8 mouse cellular contexts compared by ENCODE assay signal in genomic region chr15:85686641-85687395, GRCm38 (mm10). TPM values are rescaled to one million over a fixed set of nuclear protein-coding genes. Genes with fewer than 3 reads are reported as not detected.
A peak's percentile ranks its signal among the peaks of the same experiment; 100 is the strongest.
DNase-seq lines count a peak whose midpoint lies in the region; ATAC-seq and TF ChIP-seq lines count a peak whose summit lies in the region.

No protein-coding gene starts in this region.

- no peak overlapping the region for H3K4me3 ChIP-seq in forebrain, embryonic 11.5 days (ENCODE audit: low read depth, low read length)
- H3K4me3 ChIP-seq in heart, postnatal 0 days (ENCODE audit: low read depth, low read length) = no peak overlapping the region
- H3K4me3 ChIP-seq in midbrain, embryonic 12.5 days = no peak overlapping the region

- H3K36me3 ChIP-seq in forebrain, embryonic 11.5 days (ENCODE audit: control insufficient read depth, insufficient read depth, low read length) = no peaks in the 10 kb centered on the region
- H3K36me3 ChIP-seq in heart, postnatal 0 days (replicated peaks; ENCODE audit: control insufficient read depth, insufficient read depth, low read length) = peaks cover 76% of the 10 kb centered on the region
- H3K36me3 ChIP-seq in midbrain, embryonic 12.5 days = 0 out of 2 replicates have a peak, but pooled peaks cover 3% of the 10 kb centered on the region

- no peaks in the 10 kb centered on the region for H3K9me3 ChIP-seq in forebrain, embryonic 11.5 days (ENCODE audit: control insufficient read depth, low read length)
- no peaks in the 10 kb centered on the region for H3K9me3 ChIP-seq in heart, postnatal 0 days (replicated peaks; ENCODE audit: control insufficient read depth, low read length)
- H3K9me3 ChIP-seq in midbrain, embryonic 12.5 days = no peaks in the 10 kb centered on the region

- H3K27me3 ChIP-seq in forebrain, embryonic 11.5 days (ENCODE audit: control insufficient read depth, insufficient read depth, low read length) = no peaks in the 10 kb centered on the region
- H3K27me3 ChIP-seq in heart, postnatal 0 days (ENCODE audit: control insufficient read depth, insufficient read depth, low read length) = no peaks in the 10 kb centered on the region
- H3K27me3 ChIP-seq in midbrain, embryonic 12.5 days = peaks cover 55% of the 10 kb centered on the region

- peak; percentile 62 for DNase-seq in ovary, postnatal 36 days (ENCODE audit: low spot score)
- DNase-seq in ovary, postnatal 14 days (ENCODE audit: low spot score) = no peak
- DNase-seq in forebrain, embryonic 11.5 days (ENCODE audit: low spot score) = peak; percentile 58
- DNase-seq in heart, postnatal 0 days (ENCODE audit: low spot score) = peak; percentile 69
- DNase-seq in kidney, postnatal 10 days = peak; percentile 88
- DNase-seq in urinary bladder, postnatal 10 days (ENCODE audit: low spot score) = no peak

- WGBS in forebrain, embryonic 11.5 days = 74% methylated on average over 11 of the region's 11 CpGs
- 65% methylated on average over 11 of the region's 11 CpGs for WGBS in heart, postnatal 0 days
- 77% methylated on average over 8 of the region's 11 CpGs for WGBS in midbrain, embryonic 12.5 days

- no peak overlapping the region for H3K9ac ChIP-seq in forebrain, embryonic 11.5 days (ENCODE audit: low read length)
- H3K9ac ChIP-seq in heart, postnatal 0 days (replicated peaks; ENCODE audit: low read depth, low read length) = no peak overlapping the region
- no peak overlapping the region for H3K9ac ChIP-seq in midbrain, embryonic 12.5 days (replicated peaks)

- H3K4me1 ChIP-seq in forebrain, embryonic 11.5 days (replicated peaks; ENCODE audit: control insufficient read depth, insufficient read depth, low read length) = no peaks in the 10 kb centered on the region
- H3K4me1 ChIP-seq in heart, postnatal 0 days (ENCODE audit: control insufficient read depth, insufficient read depth) = peaks cover 20% of the 10 kb centered on the region
- H3K4me1 ChIP-seq in midbrain, embryonic 12.5 days = peaks cover 11% of the 10 kb centered on the region; the same call in 1 of the 2 replicates

- TF ChIP-seq CTCF in heart, postnatal 0 days (IDR thresholded peaks at IDR 0.05; ENCODE audit: low read depth) = no peak

- no peak for ATAC-seq in forebrain, embryonic 11.5 days (replicated peaks; ENCODE audit: low FRiP score)
- ATAC-seq in heart, postnatal 0 days (ENCODE audit: insufficient read depth, low read depth) = peak; percentile 72
- peak; percentile 27; the same call in 1 of the 2 replicates for ATAC-seq in midbrain, embryonic 12.5 days (ENCODE audit: low FRiP score, low read depth)
- no peak for ATAC-seq in erythroid progenitor cell, adult 5-6 weeks (replicated peaks; ENCODE audit: low FRiP score, poor library complexity, severe bottlenecking)

- no peak for TF ChIP-seq EP300 in heart, postnatal 0 days (IDR thresholded peaks at IDR 0.05; ENCODE audit: low read depth)

- no peak overlapping the region for H3K27ac ChIP-seq in forebrain, embryonic 11.5 days (ENCODE audit: low read depth, low read length)
- peak overlapping the region; percentile 63 for H3K27ac ChIP-seq in heart, postnatal 0 days (ENCODE audit: low read depth)
- 0 out of 2 replicates have a peak overlapping the region, but pooled peaks have one; percentile 15 for H3K27ac ChIP-seq in midbrain, embryonic 12.5 days (replicated peaks)

- no peak overlapping the region for H3K4me2 ChIP-seq in forebrain, embryonic 11.5 days (ENCODE audit: low read depth, low read length, severe bottlenecking)
- H3K4me2 ChIP-seq in heart, postnatal 0 days (ENCODE audit: low read depth, low read length) = no peak overlapping the region
- no peak overlapping the region for H3K4me2 ChIP-seq in midbrain, embryonic 12.5 days (replicated peaks)

RNA-seq across cellular contexts. Expression of gene Ppara, which starts 48.0 kb away (rescaled TPM):
- polyA plus RNA-seq in forebrain, embryonic 11.5 days (2014; fragmentation: Nextera tagmentation; extraction: Ambion mirVana) = 0.31 and 0.51 TPM in 2 replicates
- total RNA-seq in heart, postnatal 0 days (2014; rRNA removed; ENCODE audit: low replicate concordance) = 11.6 and 18.5 TPM in 2 replicates
- polyA plus RNA-seq in heart, postnatal 0 days (2015; fragmentation: Nextera tagmentation; extraction: Ambion mirVana) = 31.4 and 33.4 TPM in 2 replicates
- polyA plus RNA-seq in midbrain, embryonic 12.5 days (2016; fragmentation: Nextera tagmentation; extraction: Ambion mirVana) = 0.75 and 0.79 TPM in 2 replicates
- not detected in 2 replicates for total RNA-seq in erythroid progenitor cell, adult 5-6 weeks (2015; ENCODE audit: low replicate concordance)
- total RNA-seq in erythroid progenitor cell, adult 5-6 weeks (2017; ENCODE audit: low replicate concordance) = not detected in 2 replicates

Comparison
In these comparisons a context has a peak if more than half of its experiments do, and no peak if none do; other contexts are left out.
1. DNase-seq: peak in ovary, postnatal 36 days (single experiment), forebrain, embryonic 11.5 days (single experiment), heart, postnatal 0 days (single experiment) and kidney, postnatal 10 days (single experiment); none in ovary, postnatal 14 days (single experiment) and urinary bladder, postnatal 10 days (single experiment).
2. ATAC-seq: peak in heart, postnatal 0 days (single experiment) and midbrain, embryonic 12.5 days (single experiment); none in forebrain, embryonic 11.5 days (single experiment) and erythroid progenitor cell, adult 5-6 weeks (single experiment).
3. RNA of gene Ppara, which starts 48.0 kb away (polyA plus RNA-seq): 31.4 to 33.4 TPM in heart, postnatal 0 days; 0.75 to 0.79 TPM in midbrain, embryonic 12.5 days and 0.31 to 0.51 TPM in forebrain, embryonic 11.5 days; every median in the first group is over 10 times any median in the second.